Mouse (Mus musculus): ENCODE data around the gene Chd8.

Chd8 gene

DNA sequence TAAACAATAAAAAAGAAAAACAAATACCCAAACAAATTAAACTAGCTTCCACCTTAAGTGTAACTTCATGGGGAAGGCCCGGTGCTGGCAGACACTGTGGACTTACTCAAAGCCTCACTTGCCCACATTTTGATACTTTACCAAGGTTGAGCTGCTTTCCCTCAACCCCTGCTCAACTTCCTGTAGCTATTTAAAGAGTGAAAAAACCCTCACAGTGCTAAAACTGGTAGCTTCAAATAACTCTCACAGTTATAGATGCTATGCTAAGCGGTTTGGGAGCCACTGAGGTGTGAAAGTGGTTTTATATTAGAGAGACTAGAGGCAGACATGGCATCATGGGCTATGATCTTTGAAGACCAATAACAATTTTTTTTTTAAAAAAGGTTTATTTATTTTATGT is 91.0 kb downstream of the Chd8 start:
- Histone ChIP-seq H3K36me3 (ENCODE audit: control insufficient read depth, insufficient read depth, low read length, poor library complexity, severe bottlenecking) (peaks cover 16% of the 10 kb centered on the region; the same call in 1 of the 2 replicates), H3K27me3 (ENCODE audit: control insufficient read depth, insufficient read depth, low read length, poor library complexity, severe bottlenecking) (no peaks in the 10 kb centered on the region)
- peak; percentile 69 for DNase-seq (ENCODE audit: low read depth, low spot score)

- Histone ChIP-seq H3K36me3 (ENCODE audit: control insufficient read depth, insufficient read depth, low read length, poor library complexity, severe bottlenecking) (peaks cover 7% of the 10 kb centered on the region; the same call in 1 of the 2 replicates), H3K27me3 (ENCODE audit: control insufficient read depth, insufficient read depth, low read length, poor library complexity, severe bottlenecking) (no peaks in the 10 kb centered on the region)
- DNase-seq (ENCODE audit: low read depth, low spot score): no peak
Measured at GRCm38 (mm10) chr14:52160911-52161310, 96.7 kb downstream of the Chd8 start.

- peaks cover 3% of the 10 kb centered on the region; the same call in 1 of the 2 replicates for H3K36me3 ChIP-seq (ENCODE audit: control insufficient read depth, insufficient read depth, low read length, poor library complexity, severe bottlenecking)
- no peaks in the 10 kb centered on the region for H3K27me3 ChIP-seq (ENCODE audit: control insufficient read depth, insufficient read depth, low read length, poor library complexity, severe bottlenecking)
- DNase-seq (ENCODE audit: low read depth, low spot score): no peak
Measured at GRCm38 (mm10) chr14:52155008-52155407, 102.6 kb downstream of the Chd8 start.

- DNase-seq (ENCODE audit: low read depth, low spot score): no peak
- Histone ChIP-seq H3K36me3 (ENCODE audit: control insufficient read depth, insufficient read depth, low read length, poor library complexity, severe bottlenecking) (peaks cover 1% of the 10 kb centered on the region; the same call in 1 of the 2 replicates), H3K27me3 (ENCODE audit: control insufficient read depth, insufficient read depth, low read length, poor library complexity, severe bottlenecking) (no peaks in the 10 kb centered on the region)
Measured at GRCm38 (mm10) chr14:52152613-52153012, 105.0 kb downstream of the Chd8 start.

GRCm38 (mm10) chr14:52152179-52152578 is 105.4 kb downstream of the Chd8 start:
- peaks cover 1% of the 10 kb centered on the region; the same call in 1 of the 2 replicates for H3K36me3 ChIP-seq (ENCODE audit: control insufficient read depth, insufficient read depth, low read length, poor library complexity, severe bottlenecking)
- H3K27me3 ChIP-seq (ENCODE audit: control insufficient read depth, insufficient read depth, low read length, poor library complexity, severe bottlenecking): no peaks in the 10 kb centered on the region
- no peak for DNase-seq (ENCODE audit: low read depth, low spot score)

DNA sequence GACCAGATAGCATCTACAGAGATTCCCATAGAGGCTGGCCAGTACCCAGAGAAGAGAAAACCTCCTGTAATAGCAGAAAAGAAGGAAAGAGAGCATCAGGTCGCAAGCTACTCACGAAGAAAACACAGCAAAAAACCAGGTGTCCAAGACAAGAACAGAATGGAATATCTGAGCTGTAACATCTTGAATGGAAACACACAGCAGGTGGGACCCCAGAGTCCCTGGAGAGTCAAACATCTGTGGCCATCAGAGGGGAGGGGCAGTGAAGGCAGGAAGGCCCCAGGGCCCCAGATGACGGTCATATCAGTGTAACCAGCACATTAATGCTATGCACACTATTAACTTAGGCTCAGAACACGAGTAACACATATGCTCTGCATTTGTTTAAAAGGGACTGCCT is 107.7 kb downstream of the Chd8 start:
- Histone ChIP-seq H3K27me3 (ENCODE audit: control insufficient read depth, insufficient read depth, low read length, poor library complexity, severe bottlenecking) (no peaks in the 10 kb centered on the region), H3K36me3 (ENCODE audit: control insufficient read depth, insufficient read depth, low read length, poor library complexity, severe bottlenecking) (peaks cover 1% of the 10 kb centered on the region; the same call in 1 of the 2 replicates)
- peak; percentile 42 for DNase-seq (ENCODE audit: low read depth, low spot score)

Data from splenic B cell, adult 2 months (primary cell).